Mouse (Mus musculus) ES-Bruce4 (cell line): ENCODE measurements around the gene Otoa.

Experiments used
- CTCF ChIP-seq: IDR thresholded peaks from one replicate; pipeline ENCODE4 v1.8.1; 2011; ENCODE audit warnings: low read depth, low read length
- POLR2A ChIP-seq: IDR thresholded peaks from one replicate; pipeline ENCODE4 v1.8.1; 2011; ENCODE audit warnings: low read length; ENCODE audit not compliant: insufficient read depth

GRCm38 (mm10) chr7:121165616-121166015 lies 84.2 kb downstream of the Otoa start:
- no peak for TF ChIP-seq CTCF
- TF ChIP-seq POLR2A: no peak
